Mouse (Mus musculus): Measurements from ENCODE around the gene Defa21. TPM values are rescaled to one million over a fixed set of nuclear protein-coding genes. Genes with fewer than 3 reads are reported as not detected.
"Not testable (repeated sequence)": the region's sequence is repeated elsewhere in the genome, so short reads cannot be mapped to it uniquely, and the experiment has no call there.

Defa21 gene
- polyA plus RNA-seq (2015; fragmentation: Nextera tagmentation; extraction: Ambion mirVana): not detected in 2 replicates

- not testable (repeated sequence) for ATAC-seq (ENCODE audit: borderline replicate concordance, extremely low read depth, low FRiP score, low TSS enrichment); H3K9me3 ChIP-seq; H3K27me3 ChIP-seq; H3K27ac ChIP-seq; H3K4me2 ChIP-seq; H3K36me3 ChIP-seq; H3K9ac ChIP-seq; H3K4me3 ChIP-seq; H3K4me1 ChIP-seq
- no CpG with 5 or more reads among the region's 1 CpGs for WGBS
Measured at GRCm38 (mm10) chr8:21025245-21025644, at the start of gene Defa21. Gene Defa21, plus strand, starts transcription at chr8:21025545.

DNA sequence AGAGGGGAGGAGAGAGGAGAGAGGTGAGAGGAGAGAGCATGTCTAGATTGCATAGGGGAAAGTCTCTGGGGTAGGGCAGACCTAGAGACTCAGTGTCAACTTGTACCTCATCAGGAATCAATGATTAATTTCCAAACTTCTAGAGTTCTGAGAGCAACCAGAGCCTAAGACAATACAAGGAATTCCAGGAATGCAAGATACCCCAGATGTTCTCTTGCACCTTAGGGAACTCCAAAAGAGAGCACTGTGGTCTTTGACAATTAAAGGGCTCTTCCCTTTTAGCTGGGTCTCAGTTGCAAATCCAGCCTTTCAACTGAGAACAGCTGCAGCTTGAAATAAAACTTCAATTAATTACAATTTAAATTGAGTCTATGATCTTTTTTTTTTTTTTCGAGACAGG, 45.5 kb upstream of the Defa21 start:
- no peak for ATAC-seq (ENCODE audit: borderline replicate concordance, extremely low read depth, low FRiP score, low TSS enrichment)
- 18% methylated on average over 1 of the region's 1 CpGs for WGBS

DNA sequence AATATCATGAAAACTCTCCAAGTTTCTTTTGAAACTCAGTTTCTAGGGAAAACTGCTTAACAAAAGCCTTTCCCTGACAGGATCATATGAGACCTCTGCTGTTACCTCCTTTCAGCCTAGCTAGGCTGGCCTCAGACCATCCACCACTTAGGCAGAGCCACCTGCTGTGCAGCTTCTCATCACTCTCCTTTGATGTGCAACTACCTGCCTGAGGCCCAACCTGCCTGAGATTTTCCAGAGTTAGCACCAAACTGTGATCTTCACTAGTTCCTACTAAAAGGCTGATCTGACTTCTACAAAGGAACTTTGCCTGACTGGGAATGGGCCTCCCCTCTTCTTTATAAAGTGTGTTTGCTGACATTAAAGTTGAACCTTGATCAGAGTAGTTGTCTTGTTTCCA, 31.3 kb upstream of the Defa21 start:
- H3K4me1 ChIP-seq; H3K9me3 ChIP-seq; H3K27me3 ChIP-seq; H3K4me3 ChIP-seq; H3K27ac ChIP-seq; H3K36me3 ChIP-seq; H3K4me2 ChIP-seq; H3K9ac ChIP-seq; ATAC-seq (ENCODE audit: borderline replicate concordance, extremely low read depth, low FRiP score, low TSS enrichment): not testable (repeated sequence)

More for the DNA sequence above, 45.5 kb upstream of the Defa21 start:
- Histone ChIP-seq H3K27me3 (no peaks in the 10 kb centered on the region), H3K4me2 (no peak overlapping the region), H3K9ac (no peak overlapping the region), H3K27ac (no peak overlapping the region), H3K4me3 (no peak overlapping the region), H3K9me3 (no peaks in the 10 kb centered on the region), H3K4me1 (no peaks in the 10 kb centered on the region), H3K36me3 (no peaks in the 10 kb centered on the region)

GRCm38 (mm10) chr8:20996776-20997175, 28.6 kb upstream of the Defa21 start:
- 69% methylated on average over 2 of the region's 2 CpGs for WGBS
- ATAC-seq (ENCODE audit: borderline replicate concordance, extremely low read depth, low FRiP score, low TSS enrichment): no peak
- H3K27me3 ChIP-seq: no peaks in the 10 kb centered on the region
- no peak overlapping the region for H3K27ac ChIP-seq
- H3K4me3 ChIP-seq: no peak overlapping the region
- no peak overlapping the region for H3K9ac ChIP-seq
- H3K4me1 ChIP-seq: no peaks in the 10 kb centered on the region
- H3K4me2 ChIP-seq: no peak overlapping the region
- no peaks in the 10 kb centered on the region for H3K36me3 ChIP-seq
- H3K9me3 ChIP-seq: no peaks in the 10 kb centered on the region

DNA sequence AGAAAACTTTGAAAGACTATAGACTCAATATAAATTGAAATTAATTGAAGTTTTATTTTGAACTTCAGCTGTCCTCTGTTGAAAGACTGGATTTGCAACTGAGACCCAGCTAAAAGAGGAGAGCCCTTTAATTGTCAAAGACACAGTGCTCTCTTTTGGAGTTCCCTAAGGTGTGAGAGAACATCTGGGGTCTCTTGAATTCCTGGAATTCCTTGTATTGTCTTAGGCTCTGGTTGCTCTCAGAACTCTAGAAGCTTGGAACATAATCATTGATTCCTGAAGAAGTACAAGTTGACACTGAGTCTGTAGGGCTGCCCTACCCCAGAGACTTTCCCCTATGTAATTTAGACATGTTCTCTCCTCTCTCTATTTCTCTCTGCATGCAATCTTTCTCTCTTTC, 28.1 kb upstream of the Defa21 start:
- no peak overlapping the region for H3K4me2 ChIP-seq
- no peak overlapping the region for H3K4me3 ChIP-seq
- H3K27me3 ChIP-seq: no peaks in the 10 kb centered on the region
- no peaks in the 10 kb centered on the region for H3K36me3 ChIP-seq
- H3K9me3 ChIP-seq: no peaks in the 10 kb centered on the region
- no peak for ATAC-seq (ENCODE audit: borderline replicate concordance, extremely low read depth, low FRiP score, low TSS enrichment)
- no peak overlapping the region for H3K27ac ChIP-seq
- H3K4me1 ChIP-seq: no peaks in the 10 kb centered on the region
- H3K9ac ChIP-seq: no peak overlapping the region

GRCm38 (mm10) chr8:21001171-21001570, 24.2 kb upstream of the Defa21 start:
- 49% methylated on average over 8 of the region's 8 CpGs for WGBS
- H3K4me3 ChIP-seq: no peak overlapping the region
- H3K4me2 ChIP-seq: no peak overlapping the region
- no peak overlapping the region for H3K27ac ChIP-seq
- peaks cover 2% of the 10 kb centered on the region; the same call in 1 of the 2 replicates for H3K9me3 ChIP-seq
- no peaks in the 10 kb centered on the region for H3K27me3 ChIP-seq
- no peaks in the 10 kb centered on the region for H3K4me1 ChIP-seq
- H3K36me3 ChIP-seq: no peaks in the 10 kb centered on the region
- no peak overlapping the region for H3K9ac ChIP-seq
- no peak for ATAC-seq (ENCODE audit: borderline replicate concordance, extremely low read depth, low FRiP score, low TSS enrichment)

GRCm38 (mm10) chr8:21006801-21007200, 18.5 kb upstream of the Defa21 start:
- no peaks in the 10 kb centered on the region for H3K4me1 ChIP-seq

GRCm38 (mm10) chr8:21008578-21008977, 16.8 kb upstream of the Defa21 start:
- not testable (repeated sequence) for H3K4me2 ChIP-seq; H3K9me3 ChIP-seq; H3K27ac ChIP-seq; H3K9ac ChIP-seq; H3K4me3 ChIP-seq; H3K4me1 ChIP-seq; H3K27me3 ChIP-seq; H3K36me3 ChIP-seq; ATAC-seq (ENCODE audit: borderline replicate concordance, extremely low read depth, low FRiP score, low TSS enrichment)
- WGBS: 36% methylated on average over 6 of the region's 6 CpGs

More at GRCm38 (mm10) chr8:21006801-21007200, 18.5 kb upstream of the Defa21 start:
- Histone ChIP-seq H3K4me3 (no peak overlapping the region), H3K27ac (no peak overlapping the region), H3K9me3 (peaks cover 5% of the 10 kb centered on the region; the same call in 1 of the 2 replicates), H3K27me3 (no peaks in the 10 kb centered on the region), H3K4me2 (no peak overlapping the region), H3K9ac (no peak overlapping the region), H3K36me3 (no peaks in the 10 kb centered on the region)
- no peak for ATAC-seq (ENCODE audit: borderline replicate concordance, extremely low read depth, low FRiP score, low TSS enrichment)
- WGBS: 17% methylated on average over 1 of the region's 1 CpGs

GRCm38 (mm10) chr8:21010548-21010947, 14.8 kb upstream of the Defa21 start:
- H3K27ac ChIP-seq; H3K27me3 ChIP-seq; H3K4me1 ChIP-seq; H3K4me2 ChIP-seq; H3K9ac ChIP-seq; H3K36me3 ChIP-seq; H3K9me3 ChIP-seq; H3K4me3 ChIP-seq; ATAC-seq (ENCODE audit: borderline replicate concordance, extremely low read depth, low FRiP score, low TSS enrichment): not testable (repeated sequence)
- WGBS: 55% methylated on average over 1 of the region's 1 CpGs

DNA sequence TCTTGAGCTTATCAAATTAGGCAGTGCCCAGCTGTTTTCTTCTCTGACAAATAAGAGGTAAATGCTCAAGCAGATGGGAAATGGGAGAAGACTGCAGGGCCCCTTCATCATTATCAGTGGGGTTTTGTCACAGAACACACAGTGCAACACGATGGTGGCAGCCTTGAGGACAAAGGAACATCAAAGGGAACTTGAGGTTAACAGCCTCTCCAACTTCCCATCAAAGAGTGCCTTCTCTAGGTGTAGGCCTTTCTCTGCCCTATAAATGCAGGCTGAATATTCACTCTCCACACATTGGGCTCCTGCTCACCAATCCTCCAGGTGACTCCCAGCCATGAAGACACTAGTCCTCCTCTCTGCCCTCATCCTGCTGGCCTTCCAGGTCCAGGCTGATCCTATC, 29.4 kb downstream of the Defa21 start, which contains the start of gene Defa23:
TSS of gene Defa23 (plus strand) at position 301 of the 400 bp plus-strand sequence.
- H3K27ac ChIP-seq; H3K4me2 ChIP-seq; H3K4me1 ChIP-seq; H3K9ac ChIP-seq; H3K9me3 ChIP-seq; H3K27me3 ChIP-seq; ATAC-seq (ENCODE audit: borderline replicate concordance, extremely low read depth, low FRiP score, low TSS enrichment); H3K36me3 ChIP-seq; H3K4me3 ChIP-seq: not testable (repeated sequence)
- no CpG with 5 or more reads among the region's 1 CpGs for WGBS

DNA sequence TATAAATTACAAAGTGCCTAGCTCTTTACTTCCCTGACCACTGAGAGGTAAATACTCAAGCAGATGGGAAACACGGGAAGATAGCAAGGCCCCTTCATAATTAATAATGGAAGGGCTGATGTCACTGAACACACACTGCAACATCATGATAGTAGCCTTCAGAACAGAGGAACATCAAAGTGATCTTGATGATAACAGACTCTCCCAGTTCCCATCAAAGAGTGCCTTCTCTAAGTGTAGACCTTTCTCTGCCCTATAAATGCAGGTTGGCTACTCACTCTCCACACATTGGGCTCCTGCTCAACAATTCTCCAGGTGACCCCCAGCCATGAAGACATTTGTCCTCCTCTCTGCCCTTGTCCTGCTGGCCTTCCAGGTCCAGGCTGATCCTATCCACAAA, 39.4 kb downstream of the Defa21 start, which contains the start of gene Defa35:
TSS of gene Defa35 (plus strand) at position 301 of the 400 bp plus-strand sequence.
- not testable (repeated sequence) for ATAC-seq (ENCODE audit: borderline replicate concordance, extremely low read depth, low FRiP score, low TSS enrichment); H3K27me3 ChIP-seq

More for the DNA sequence above, 39.4 kb downstream of the Defa21 start, which contains the start of gene Defa35:
- not testable (repeated sequence) for H3K4me3 ChIP-seq, H3K27ac ChIP-seq, H3K9ac ChIP-seq, H3K4me2 ChIP-seq, H3K4me1 ChIP-seq, H3K36me3 ChIP-seq, H3K9me3 ChIP-seq
- 74% methylated on average over 1 of the region's 1 CpGs for WGBS

All from lung, embryonic 15.5 days (tissue).